Comparison of ENCODE assay signal across 1 mouse cellular context in genomic region chr2:84967318-84967991, GRCm38 (mm10).
A peak's percentile ranks its signal among the peaks of the same experiment; 100 is the strongest.
TF ChIP-seq lines count a peak whose summit lies in the region.

No protein-coding gene starts in this region.

TF ChIP-seq in C2C12, 6 proteins besides CTCF, POLR2A, EP300 and RAD21 (continued from another document):
- TF ChIP-seq MYOD1 (IDR thresholded peaks at IDR 0.05; ENCODE audit: control insufficient read depth, insufficient read length, low read depth) = peak; percentile 21
- no peak for TF ChIP-seq CEBPB (IDR thresholded peaks at IDR 0.05; ENCODE audit: low read depth)
